Comparison of ENCODE assay signal across 8 mouse cellular contexts in genomic region chr3:57846912-57847759, GRCm38 (mm10). TPM values are rescaled to one million over a fixed set of nuclear protein-coding genes. Genes with fewer than 3 reads are reported as not detected.
A peak's percentile ranks its signal among the peaks of the same experiment; 100 is the strongest.
DNase-seq lines count a peak whose midpoint lies in the region; ATAC-seq and TF ChIP-seq lines count a peak whose summit lies in the region.

No protein-coding gene starts in this region.

- H3K27me3 ChIP-seq in heart, embryonic 14.5 days (ENCODE audit: control insufficient read depth, insufficient read depth, low read length) = no peaks in the 10 kb centered on the region
- peaks cover 29% of the 10 kb centered on the region for H3K27me3 ChIP-seq in liver, embryonic 14.5 days (ENCODE audit: control insufficient read depth, insufficient read depth, low read length)
- H3K27me3 ChIP-seq in neural tube, embryonic 13.5 days = no peaks in the 10 kb centered on the region
- H3K27me3 ChIP-seq in stomach, postnatal 0 days (ENCODE audit: control insufficient read depth, insufficient read depth, low read length) = no peaks in the 10 kb centered on the region

- H3K4me3 ChIP-seq in embryonic fibroblast, embryonic 13.5 days (ENCODE audit: insufficient read depth, low read length) = peak overlapping the region; percentile 87
- H3K4me3 ChIP-seq in heart, embryonic 14.5 days (ENCODE audit: control insufficient read depth in 1 of 2, insufficient read depth in 1 of 2, low read depth in 1 of 2, low read length in 2 of 2) = peak overlapping the region; percentile 99
- H3K4me3 ChIP-seq in liver, embryonic 14.5 days (ENCODE audit: insufficient read depth in 1 of 2, low read depth in 2 of 2, low read length in 2 of 2) = peak overlapping the region; percentile 63 to 67
- peak overlapping the region; percentile 96 for H3K4me3 ChIP-seq in neural tube, embryonic 13.5 days
- peak overlapping the region; percentile 95 for H3K4me3 ChIP-seq in stomach, postnatal 0 days (ENCODE audit: low read depth, low read length)

- TF ChIP-seq POLR2A in embryonic fibroblast, embryonic 13.5 days (IDR thresholded peaks at IDR 0.05; ENCODE audit: low read depth, low read length) = peak; percentile 57

- WGBS in heart, embryonic 14.5 days = under 1% methylated on average over 79 of the region's 104 CpGs
- under 1% methylated on average over 93 of the region's 104 CpGs for WGBS in liver, embryonic 14.5 days (ENCODE audit: insufficient replicate concordance)
- WGBS in neural tube, embryonic 13.5 days = under 1% methylated on average over 81 of the region's 104 CpGs
- WGBS in stomach, postnatal 0 days = under 1% methylated on average over 63 of the region's 104 CpGs

- peak overlapping the region; percentile 89 for H3K9ac ChIP-seq in heart, embryonic 14.5 days (ENCODE audit: low read length)
- peak overlapping the region; percentile 9; the same call in 1 of the 2 replicates for H3K9ac ChIP-seq in liver, embryonic 14.5 days (replicated peaks)
- H3K9ac ChIP-seq in neural tube, embryonic 13.5 days = peak overlapping the region; percentile 99
- peak overlapping the region; percentile 78 for H3K9ac ChIP-seq in stomach, postnatal 0 days (ENCODE audit: low read length)

- no peak for TF ChIP-seq CTCF in embryonic fibroblast, embryonic 13.5 days (IDR thresholded peaks at IDR 0.05; ENCODE audit: borderline replicate concordance, insufficient read depth, low read length)
- no peak for TF ChIP-seq CTCF in liver, embryonic 14.5 days (IDR thresholded peaks at IDR 0.05; ENCODE audit: low read depth)
- TF ChIP-seq CTCF in stomach, postnatal 0 days (IDR thresholded peaks at IDR 0.05; ENCODE audit: low read depth) = no peak

- peak overlapping the region; percentile 68 for H3K27ac ChIP-seq in embryonic fibroblast, embryonic 13.5 days (ENCODE audit: insufficient read depth, low read length)
- peak overlapping the region; percentile 89 for H3K27ac ChIP-seq in heart, embryonic 14.5 days (replicated peaks in 1 of 2; ENCODE audit: control insufficient read depth in 1 of 2, insufficient read depth in 1 of 2, low read depth in 2 of 2, low read length in 2 of 2)
- H3K27ac ChIP-seq in liver, embryonic 14.5 days = no peak overlapping the region
- peak overlapping the region; percentile 100 for H3K27ac ChIP-seq in neural tube, embryonic 13.5 days (replicated peaks)
- H3K27ac ChIP-seq in stomach, postnatal 0 days (replicated peaks) = peak overlapping the region; percentile 88

- H3K9me3 ChIP-seq in heart, embryonic 14.5 days (ENCODE audit: control insufficient read depth, low read length) = no peaks in the 10 kb centered on the region
- no peaks in the 10 kb centered on the region for H3K9me3 ChIP-seq in liver, embryonic 14.5 days (ENCODE audit: control insufficient read depth, low read length)
- no peaks in the 10 kb centered on the region for H3K9me3 ChIP-seq in neural tube, embryonic 13.5 days
- H3K9me3 ChIP-seq in stomach, postnatal 0 days (ENCODE audit: control insufficient read depth, low read length) = no peaks in the 10 kb centered on the region

- TF ChIP-seq EP300 in liver, embryonic 14.5 days (IDR thresholded peaks at IDR 0.05; ENCODE audit: low read depth) = no peak
- no peak for TF ChIP-seq EP300 in stomach, postnatal 0 days (optimal IDR thresholded peaks at IDR 0.05)

- peak; percentile 78 for ATAC-seq in heart, embryonic 14.5 days (ENCODE audit: insufficient number of reproducible peaks, insufficient read depth, low FRiP score, low read depth)
- ATAC-seq in liver, embryonic 14.5 days (ENCODE audit: insufficient read depth) = peak; percentile 66
- peak; percentile 90 for ATAC-seq in neural tube, embryonic 13.5 days (ENCODE audit: low read depth)
- peak; percentile 92 for ATAC-seq in stomach, postnatal 0 days (ENCODE audit: low FRiP score, low TSS enrichment)

- DNase-seq in 3T3-L1 (ENCODE audit: low read depth, low spot score) = peak; percentile 55
- DNase-seq in adrenal gland, postnatal 25 days = peak; percentile 70
- peak; percentile 82 for DNase-seq in kidney, postnatal 10 days
- DNase-seq in liver, embryonic 14.5 days (ENCODE audit: low read depth in 3 of 3, low spot score in 3 of 3) = no peak
- DNase-seq in stomach, postnatal 0 days (ENCODE audit: low spot score) = peak; percentile 83

- peaks cover 21% of the 10 kb centered on the region for H3K36me3 ChIP-seq in heart, embryonic 14.5 days (ENCODE audit: control insufficient read depth, insufficient read depth, low read length)
- H3K36me3 ChIP-seq in liver, embryonic 14.5 days (replicated peaks; ENCODE audit: control insufficient read depth, insufficient read depth, low read depth) = no peaks in the 10 kb centered on the region
- H3K36me3 ChIP-seq in neural tube, embryonic 13.5 days = peaks cover 24% of the 10 kb centered on the region
- H3K36me3 ChIP-seq in stomach, postnatal 0 days (ENCODE audit: control insufficient read depth, insufficient read depth, low read length) = no peaks in the 10 kb centered on the region

- H3K4me1 ChIP-seq in embryonic fibroblast, embryonic 13.5 days (ENCODE audit: control insufficient read depth, insufficient read depth, low read length) = 0 out of 2 replicates have a peak, but pooled peaks cover 4% of the 10 kb centered on the region
- peaks cover 2 to 11% of the 10 kb centered on the region in 2 experiments; a peak in 3 of 4 replicates for H3K4me1 ChIP-seq in heart, embryonic 14.5 days (ENCODE audit: control insufficient read depth in 2 of 2, insufficient read depth in 2 of 2, low read length in 2 of 2)
- no peaks in the 10 kb centered on the region for H3K4me1 ChIP-seq in liver, embryonic 14.5 days (replicated peaks; ENCODE audit: control insufficient read depth in 2 of 2, insufficient read depth in 2 of 2, low read length in 1 of 2)
- peaks cover 40% of the 10 kb centered on the region for H3K4me1 ChIP-seq in neural tube, embryonic 13.5 days (replicated peaks)
- H3K4me1 ChIP-seq in stomach, postnatal 0 days (replicated peaks; ENCODE audit: control insufficient read depth, insufficient read depth) = no peaks in the 10 kb centered on the region

- H3K4me2 ChIP-seq in heart, embryonic 14.5 days (ENCODE audit: low read length) = peak overlapping the region; percentile 71
- peak overlapping the region; percentile 77 for H3K4me2 ChIP-seq in liver, embryonic 14.5 days (ENCODE audit: low read depth)
- H3K4me2 ChIP-seq in neural tube, embryonic 13.5 days = peak overlapping the region; percentile 85
- H3K4me2 ChIP-seq in stomach, postnatal 0 days (replicated peaks; ENCODE audit: low read depth) = peak overlapping the region; percentile 93

RNA-seq across cellular contexts. Expression of gene Pfn2, which starts 0.7 kb away (rescaled TPM):
- 47.4 and 53.1 TPM in 2 replicates for total RNA-seq in adrenal gland, postnatal 25 days (2021)
- polyA plus RNA-seq in embryonic fibroblast, embryonic 13.5 days (2011; ENCODE audit: insufficient read length, low read depth, missing spikeins) = 74.1 and 79.7 TPM in 2 replicates
- polyA plus RNA-seq in heart, embryonic 14.5 days (2014; fragmentation: Nextera tagmentation; extraction: Ambion mirVana) = 49.0 and 56.5 TPM in 2 replicates
- 3.1 and 3.6 TPM in 2 replicates for polyA plus RNA-seq in liver, embryonic 14.5 days (2012; rRNA removed)
- 4.1 and 4.2 TPM in 2 replicates for polyA plus RNA-seq in liver, embryonic 14.5 days (2014; fragmentation: Nextera tagmentation; extraction: Ambion mirVana)
- polyA plus RNA-seq in neural tube, embryonic 13.5 days (2015; fragmentation: Nextera tagmentation; extraction: Ambion mirVana) = 530 and 551 TPM in 2 replicates
- polyA plus RNA-seq in stomach, postnatal 0 days (2015; fragmentation: Nextera tagmentation; extraction: Ambion mirVana) = 42.5 and 43.5 TPM in 2 replicates

Comparison
In these comparisons a context has a peak if more than half of its experiments do, and no peak if none do; other contexts are left out.
1. DNase-seq: peak in 3T3-L1 (single experiment), adrenal gland, postnatal 25 days (single experiment), kidney, postnatal 10 days (single experiment) and stomach, postnatal 0 days (single experiment); none in liver, embryonic 14.5 days (0 of 3).
2. H3K9ac ChIP-seq: peak in every context shown above with its lines; median percentile 99 in neural tube, embryonic 13.5 days; 89 in heart, embryonic 14.5 days; 78 in stomach, postnatal 0 days; 9 in liver, embryonic 14.5 days.
3. Peak in every context shown above with its lines, with median percentiles within 50 percentile points of each other: H3K4me3 ChIP-seq, ATAC-seq and H3K4me2 ChIP-seq.